Mouse (Mus musculus) lung, embryonic 14.5 days (tissue): ENCODE results near the gene Wdr17. TPM values are rescaled to one million over a fixed set of nuclear protein-coding genes. Genes with fewer than 3 reads are reported as not detected.

Experiments
- ATAC-seq: fragments of 200-750 bp; cut with Nextera tagmentation; 2 replicates; pipeline ENCODE4 v1.8.0; 2017; ENCODE audit warnings: mild to moderate bottlenecking, moderate TSS enrichment, moderate library complexity; ENCODE audit not compliant: insufficient read depth
- DNase-seq: peaks from one replicate; pipeline ENCODE4 v3.0.0-alpha.2; 2015
- H3K27ac ChIP-seq: fragments of 300-500 bp; sonication (generic); 2 replicates; pipeline ENCODE4 v1.5.1; 2014; ENCODE audit warnings: low read depth, mild to moderate bottlenecking, moderate library complexity
- H3K27me3 ChIP-seq: fragments of 300-500 bp; sonication (generic); 2 replicates; pipeline ENCODE4 v1.6.1; 2014; ENCODE audit warnings: low read length, control low read depth; ENCODE audit not compliant: insufficient read depth
- H3K36me3 ChIP-seq: fragments of 300-500 bp; sonication (generic); 2 replicates; pipeline ENCODE4 v1.6.1; 2014; ENCODE audit warnings: control low read depth; ENCODE audit not compliant: insufficient read depth
- H3K4me1 ChIP-seq: fragments of 300-500 bp; sonication (generic); 2 replicates; pipeline ENCODE4 v1.6.1; 2014; ENCODE audit warnings: antibody characterized with exemption, control low read depth; ENCODE audit not compliant: insufficient read depth
- H3K4me2 ChIP-seq: fragments of 300-500 bp; sonication (generic); 2 replicates; pipeline ENCODE4 v1.6.1; 2014; ENCODE audit warnings: mild to moderate bottlenecking
- H3K4me3 ChIP-seq: fragments of 300-500 bp; sonication (generic); 2 replicates; pipeline ENCODE4 v1.5.1; 2014; ENCODE audit warnings: low read depth, low read length
- H3K9ac ChIP-seq: fragments of 300-500 bp; sonication (generic); 2 replicates; pipeline ENCODE4 v1.6.1; 2014
- H3K9me3 ChIP-seq: fragments of 300-500 bp; sonication (generic); 2 replicates; pipeline ENCODE4 v1.6.1; 2016; ENCODE audit warnings: low read depth, low read length, control low read depth
- CTCF ChIP-seq: IDR thresholded peaks from 2 replicates; pipeline ENCODE4 v1.5.1; 2016; ENCODE audit warnings: antibody characterized with exemption, low read depth
- WGBS: fragments of 180-500 bp; shearing (Covaris S2); extraction: QIAGEN DNeasy Blood & Tissue Kit; methylation state at CpG from one replicate; pipeline ENCODE4 v1.1.7; 2014; 5-methylcytosine and 5-hydroxymethylcytosine counted together
- polyA plus RNA-seq: library from polyadenylated mRNA; unstranded; fragments of >200 nt; fragmentation: Nextera tagmentation; extraction: Ambion mirVana; gene quantifications from 2 replicates; pipeline ENCODE4 v1.2.1, GENCODE M21; 2014

Gene Wdr17
- polyA plus RNA-seq, 1 experiment from 2014 or later = 0.96 TPM

DNA sequence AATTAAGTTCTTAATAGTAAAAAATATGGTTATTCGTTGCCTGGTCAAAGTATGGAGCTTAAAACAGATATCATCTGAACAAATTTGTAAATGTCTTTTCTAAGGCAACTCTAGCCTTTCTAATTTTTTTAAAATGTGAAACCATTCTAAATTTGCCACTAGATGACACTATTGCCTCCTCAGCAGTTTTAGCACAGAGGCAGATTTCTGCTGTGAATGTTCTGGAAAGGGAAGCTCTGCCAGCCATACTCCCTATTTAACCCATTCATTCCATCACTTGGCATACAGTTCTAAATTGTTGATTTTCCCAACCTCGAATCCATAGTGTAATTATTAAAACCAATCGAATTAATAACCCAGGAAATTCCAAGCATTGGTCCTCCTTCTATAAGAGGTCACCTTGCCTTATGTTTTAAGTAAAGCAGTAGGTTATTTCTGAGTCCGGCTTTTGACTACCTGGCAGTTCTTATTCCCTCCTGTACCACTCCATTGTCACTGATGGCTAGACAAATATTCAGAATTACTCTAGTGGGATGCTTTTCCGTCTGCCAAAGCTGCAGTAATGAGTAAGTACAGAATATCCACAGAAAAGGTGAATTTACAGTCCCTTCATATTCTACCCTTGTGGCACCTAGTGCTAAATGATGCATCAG is 150.2 kb downstream of the Wdr17 start:
- H3K9me3 ChIP-seq = no peaks in the 10 kb centered on the region
- no peaks in the 10 kb centered on the region for H3K4me1 ChIP-seq
- no peak for ATAC-seq
- no peak overlapping the region for H3K4me3 ChIP-seq
- WGBS = 55% methylated on average over 5 of the region's 5 CpGs
- peak; percentile 35 for DNase-seq
- H3K4me2 ChIP-seq = no peak overlapping the region
- no peaks in the 10 kb centered on the region for H3K27me3 ChIP-seq
- no peak overlapping the region for H3K9ac ChIP-seq
- H3K27ac ChIP-seq = no peak overlapping the region
- no peaks in the 10 kb centered on the region for H3K36me3 ChIP-seq
- peak; percentile 49 for TF ChIP-seq CTCF

DNA sequence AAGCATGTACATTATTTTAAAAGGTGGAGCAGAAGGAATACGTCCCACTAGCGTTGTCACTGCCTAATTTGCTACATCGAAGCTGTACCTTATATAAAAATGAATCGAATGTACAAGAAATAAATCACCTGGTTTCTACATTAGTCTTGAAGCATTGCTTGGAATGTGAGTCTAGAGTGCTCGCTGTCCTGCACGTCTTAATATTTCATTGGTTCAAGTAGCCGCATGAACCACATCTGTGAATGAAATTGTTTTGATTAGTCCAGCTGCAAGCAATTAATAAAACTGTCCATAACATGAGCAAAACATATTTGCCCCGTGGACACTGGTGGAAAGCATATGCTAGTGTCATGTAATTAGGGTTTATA is 162.3 kb downstream of the Wdr17 start:
- Histone ChIP-seq H3K27ac (no peak overlapping the region), H3K9me3 (no peaks in the 10 kb centered on the region), H3K4me1 (no peaks in the 10 kb centered on the region; the same call in 1 of the 2 replicates), H3K4me2 (peak overlapping the region; percentile 64), H3K4me3 (peak overlapping the region; percentile 34), H3K9ac (no peak overlapping the region), H3K36me3 (no peaks in the 10 kb centered on the region), H3K27me3 (no peaks in the 10 kb centered on the region)
- DNase-seq (peak; percentile 39), ATAC-seq (peak; percentile 13; the same call in 1 of the 2 replicates)
- no peak for TF ChIP-seq CTCF
- WGBS = 11% methylated on average over 8 of the region's 8 CpGs

DNA sequence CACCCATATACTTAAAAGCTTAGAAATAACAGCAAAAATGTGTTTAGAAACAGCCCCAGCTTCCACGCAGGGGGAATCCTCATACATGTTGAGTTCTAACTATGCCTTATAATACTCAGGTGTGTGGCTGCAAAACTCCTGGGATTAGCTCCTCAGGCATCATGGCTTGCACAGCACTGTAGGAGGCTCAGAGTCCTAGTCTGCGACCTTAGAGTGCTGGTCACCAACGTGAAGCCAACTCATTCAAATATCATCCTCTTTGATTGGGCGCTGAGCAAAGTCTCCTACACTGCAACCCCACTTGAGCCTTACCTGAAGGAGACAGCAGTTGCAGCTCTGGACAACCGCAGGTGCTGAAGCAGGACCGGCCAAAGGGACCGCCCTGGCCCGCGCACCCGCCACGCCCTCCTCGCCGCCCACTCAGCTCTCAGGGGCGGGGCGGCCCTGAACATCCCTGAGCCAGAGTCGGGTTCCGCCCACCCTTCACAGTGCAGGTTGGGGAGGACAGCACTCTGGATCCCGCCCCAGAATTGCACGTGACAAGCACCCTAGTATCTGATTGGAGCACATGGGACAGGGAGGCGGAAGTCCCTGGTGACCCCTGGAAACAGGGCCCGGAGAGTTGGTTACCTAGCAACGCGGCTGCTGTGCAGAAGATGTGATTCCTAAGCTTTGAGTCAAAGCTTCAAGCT is 162.9 kb downstream of the Wdr17 start:
- Histone ChIP-seq H3K36me3 (no peaks in the 10 kb centered on the region), H3K4me3 (peak overlapping the region; percentile 34), H3K4me2 (peak overlapping the region; percentile 64), H3K9me3 (no peaks in the 10 kb centered on the region), H3K4me1 (no peaks in the 10 kb centered on the region; the same call in 1 of the 2 replicates), H3K27me3 (no peaks in the 10 kb centered on the region), H3K9ac (no peak overlapping the region), H3K27ac (no peak overlapping the region)
- TF ChIP-seq CTCF = no peak
- ATAC-seq = peak; percentile 100
- 3% methylated on average over 23 of the region's 23 CpGs for WGBS
- peak; percentile 90 for DNase-seq

DNA sequence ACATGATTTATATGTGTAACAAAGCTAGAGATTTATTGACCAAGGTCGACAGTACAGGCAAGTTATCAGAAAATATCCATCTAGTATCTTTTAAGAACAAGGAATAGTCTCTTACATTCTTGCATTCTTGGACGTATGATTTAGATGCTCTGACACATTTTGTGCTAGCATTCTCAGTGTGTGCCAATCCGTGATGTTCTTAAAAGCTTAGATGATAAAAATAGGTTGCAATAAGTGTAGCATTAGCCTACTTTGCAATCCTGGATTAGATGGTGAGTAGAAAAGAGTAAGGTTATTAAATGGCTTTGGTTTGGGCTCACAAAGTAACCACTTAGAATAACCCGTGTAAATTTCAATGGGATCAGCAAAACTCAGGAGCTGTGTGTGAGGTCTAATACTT is 168.5 kb downstream of the Wdr17 start:
- no peak overlapping the region for H3K9ac ChIP-seq
- no peak for TF ChIP-seq CTCF
- 67% methylated on average over 4 of the region's 4 CpGs for WGBS
- H3K4me2 ChIP-seq = no peak overlapping the region
- no peak overlapping the region for H3K27ac ChIP-seq
- ATAC-seq = no peak
- H3K9me3 ChIP-seq = no peaks in the 10 kb centered on the region
- no peaks in the 10 kb centered on the region for H3K27me3 ChIP-seq
- no peaks in the 10 kb centered on the region for H3K36me3 ChIP-seq
- H3K4me3 ChIP-seq = no peak overlapping the region
- no peaks in the 10 kb centered on the region for H3K4me1 ChIP-seq
- DNase-seq = no peak

DNA sequence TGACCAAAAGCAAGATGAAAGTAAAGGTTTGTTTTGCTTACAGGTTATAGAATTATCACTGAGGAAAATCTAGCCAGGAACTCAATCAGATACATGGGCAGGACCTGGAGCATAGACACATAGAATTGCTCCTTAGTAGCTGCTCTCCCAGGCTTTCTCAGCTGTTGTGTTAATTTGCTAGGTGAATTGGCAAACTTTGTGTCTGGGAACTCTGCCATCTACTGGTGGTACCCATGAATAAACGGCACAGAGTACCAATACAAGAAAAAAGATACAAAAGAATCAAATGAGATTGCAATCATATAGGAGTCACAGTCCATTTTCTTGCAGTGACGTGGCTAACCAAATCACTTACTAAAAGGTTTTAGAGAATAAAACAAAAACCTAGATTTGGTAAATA is 181.2 kb downstream of the Wdr17 start:
- peak; percentile 34 for DNase-seq
- Histone ChIP-seq H3K9ac (no peak overlapping the region), H3K9me3 (no peaks in the 10 kb centered on the region), H3K4me3 (no peak overlapping the region), H3K4me1 (no peaks in the 10 kb centered on the region), H3K4me2 (no peak overlapping the region), H3K27me3 (no peaks in the 10 kb centered on the region), H3K36me3 (no peaks in the 10 kb centered on the region), H3K27ac (no peak overlapping the region)
- WGBS = 46% methylated on average over 2 of the region's 2 CpGs
- no peak for ATAC-seq
- TF ChIP-seq CTCF = peak; percentile 46

- Histone ChIP-seq H3K9ac (no peak overlapping the region), H3K4me1 (no peaks in the 10 kb centered on the region), H3K27ac (no peak overlapping the region), H3K4me3 (no peak overlapping the region), H3K36me3 (no peaks in the 10 kb centered on the region), H3K27me3 (no peaks in the 10 kb centered on the region), H3K9me3 (no peaks in the 10 kb centered on the region), H3K4me2 (no peak overlapping the region)
- ATAC-seq = no peak
- DNase-seq = no peak
- no peak for TF ChIP-seq CTCF
Observed at GRCm38 (mm10) chr8:54671806-54672205, 215.2 kb downstream of the Wdr17 start.

GRCm38 (mm10) chr8:54667756-54668155 is 219.2 kb downstream of the Wdr17 start:
- H3K9ac ChIP-seq = no peak overlapping the region
- no peak overlapping the region for H3K4me2 ChIP-seq
- H3K36me3 ChIP-seq = no peaks in the 10 kb centered on the region
- H3K27me3 ChIP-seq = no peaks in the 10 kb centered on the region
- no peak for ATAC-seq
- no peak overlapping the region for H3K27ac ChIP-seq
- 71% methylated on average over 3 of the region's 3 CpGs for WGBS
- no peak overlapping the region for H3K4me3 ChIP-seq
- DNase-seq = no peak
- H3K4me1 ChIP-seq = no peaks in the 10 kb centered on the region
- H3K9me3 ChIP-seq = no peaks in the 10 kb centered on the region
- TF ChIP-seq CTCF = no peak
